Mouse (Mus musculus) cerebellum, adult 8-10 months (tissue): ENCODE measurements around the gene Lrrc75a.
"Not testable (repeated sequence)": the region's sequence is repeated elsewhere in the genome, so short reads cannot be mapped to it uniquely, and the experiment has no call there.

Experiments
- DNase-seq: peaks from one replicate; pipeline ENCODE4 v3.0.0; 2022

Gene Lrrc75a

DNA sequence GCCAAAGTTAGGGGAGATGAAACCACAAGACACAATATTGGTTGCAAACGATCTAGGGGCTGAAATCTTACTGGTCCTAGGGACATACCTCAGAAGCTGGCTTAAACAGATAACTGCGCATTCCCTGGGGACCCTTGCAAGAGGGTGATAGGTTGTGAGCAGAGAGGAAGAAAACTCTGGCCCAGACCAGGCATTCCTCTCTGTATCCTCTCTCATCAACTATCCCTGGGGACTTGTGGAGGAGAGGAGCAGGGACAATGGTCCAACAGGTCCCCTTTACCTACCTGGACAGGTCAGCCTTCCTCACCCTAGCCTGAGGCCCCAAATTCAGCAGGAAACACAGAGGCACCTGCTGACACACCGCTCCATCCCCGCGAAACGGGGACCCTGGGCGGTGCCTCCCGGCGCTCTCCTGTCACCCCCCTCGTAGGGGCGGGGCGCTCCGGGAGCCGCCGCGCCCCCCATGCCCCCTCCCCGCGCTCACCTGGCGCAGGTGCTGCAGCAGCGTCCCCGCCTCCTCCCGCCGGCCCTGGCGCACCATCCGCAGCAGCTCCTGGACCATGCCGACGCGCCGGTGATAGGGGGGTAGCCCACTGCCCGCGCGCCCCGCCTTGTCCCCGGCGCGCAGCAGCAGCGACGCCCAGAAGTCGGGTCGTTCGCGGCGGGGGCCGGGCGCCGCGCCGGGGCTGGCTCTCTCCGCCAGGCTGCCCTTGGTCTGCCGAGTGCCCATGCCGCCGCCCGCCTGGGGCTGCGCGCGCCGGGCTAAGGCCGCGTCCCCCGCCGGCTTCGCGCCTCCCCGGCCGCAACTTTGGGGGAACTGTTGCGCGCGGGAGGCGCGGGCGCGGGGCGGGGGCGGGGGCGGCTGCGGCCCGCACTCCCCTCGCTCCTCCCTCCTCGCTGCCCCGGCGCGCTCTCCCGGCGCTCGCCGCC lies at the start of gene Lrrc75a:
Gene Lrrc75a (minus strand): TSS at position 863 of the 930 bp plus-strand sequence.
- DNase-seq, result peak; percentile 32

DNA sequence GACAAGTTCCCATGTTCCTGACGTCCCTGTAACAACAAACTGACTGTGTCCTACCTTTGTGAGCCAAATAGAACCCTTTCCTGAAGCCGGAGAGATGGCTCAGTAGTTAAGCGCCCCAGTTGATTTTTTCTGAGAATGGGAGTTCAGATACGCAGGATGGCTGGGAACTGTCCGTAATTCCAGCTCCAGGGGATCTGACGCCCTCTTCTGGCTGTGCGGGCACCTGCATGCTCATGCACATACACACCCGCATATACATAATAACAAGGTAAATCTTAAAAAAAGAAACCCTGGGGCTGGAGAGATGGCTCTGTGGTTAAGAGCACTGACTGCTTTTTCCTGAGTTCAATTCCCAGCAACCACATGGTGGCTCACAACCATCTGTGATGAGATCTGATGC lies 46.8 kb upstream of the Lrrc75a start:
- DNase-seq, result no peak

DNA sequence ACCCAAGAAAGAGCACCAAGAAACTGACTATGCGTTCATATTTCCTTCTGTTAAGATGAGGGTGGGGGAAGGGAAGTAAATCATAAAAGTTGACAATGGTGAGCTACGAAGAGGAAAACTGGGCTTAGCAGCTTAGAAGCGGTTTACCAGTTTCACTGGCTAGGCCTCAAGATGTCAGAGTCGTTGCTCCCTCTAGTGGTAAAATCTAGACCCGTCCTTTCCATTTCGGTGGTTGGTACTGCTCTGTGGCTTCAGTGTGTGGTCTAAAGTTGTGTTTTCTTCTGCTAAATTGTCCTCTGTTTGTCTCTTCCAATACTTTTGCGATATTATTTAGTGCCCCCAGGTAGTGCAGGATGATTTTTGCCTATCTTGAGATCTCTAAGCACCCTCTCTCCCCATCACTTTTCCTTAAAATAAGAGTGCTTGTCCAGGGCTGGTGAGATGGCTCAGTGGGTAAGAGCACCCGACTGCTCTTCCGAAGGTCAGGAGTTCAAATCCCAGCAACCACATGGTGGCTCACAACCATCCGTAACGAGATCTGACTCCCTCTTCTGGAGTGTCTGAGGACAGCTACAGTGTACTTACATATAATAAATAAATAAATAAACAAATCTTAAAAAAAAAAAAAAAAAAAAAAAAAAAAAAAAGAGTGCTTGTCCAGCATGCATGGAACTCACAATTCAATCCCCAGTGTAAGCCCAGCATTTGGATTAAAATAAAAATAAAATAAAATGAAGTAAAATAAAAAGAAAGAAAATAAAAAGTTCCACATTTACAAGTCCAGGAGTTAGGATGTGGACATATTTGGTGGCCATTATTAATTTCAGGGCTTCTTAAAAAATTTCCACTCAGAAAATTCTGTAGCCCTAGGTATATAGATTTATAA lies 45.2 kb upstream of the Lrrc75a start:
- peak; percentile 21 for DNase-seq

DNA sequence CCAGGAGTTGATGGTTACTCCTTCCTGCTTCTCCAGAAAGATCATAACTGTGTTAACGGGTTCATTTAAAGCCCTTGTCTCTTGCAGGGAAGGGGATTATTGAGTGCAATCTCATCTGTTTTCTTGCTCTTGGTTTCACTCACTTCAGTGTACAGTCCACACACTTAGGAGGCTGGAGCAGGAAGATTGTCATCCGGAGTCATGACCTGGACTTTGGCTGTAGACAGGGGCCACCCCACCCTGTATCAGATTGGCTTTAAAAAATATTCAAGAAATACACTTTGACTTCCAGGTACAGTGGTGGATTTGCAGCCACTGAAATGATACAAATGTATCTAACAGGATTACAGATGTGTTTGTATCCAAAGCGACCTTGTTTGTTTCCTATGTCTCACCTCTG lies 43.3 kb upstream of the Lrrc75a start:
- no peak for DNase-seq

DNA sequence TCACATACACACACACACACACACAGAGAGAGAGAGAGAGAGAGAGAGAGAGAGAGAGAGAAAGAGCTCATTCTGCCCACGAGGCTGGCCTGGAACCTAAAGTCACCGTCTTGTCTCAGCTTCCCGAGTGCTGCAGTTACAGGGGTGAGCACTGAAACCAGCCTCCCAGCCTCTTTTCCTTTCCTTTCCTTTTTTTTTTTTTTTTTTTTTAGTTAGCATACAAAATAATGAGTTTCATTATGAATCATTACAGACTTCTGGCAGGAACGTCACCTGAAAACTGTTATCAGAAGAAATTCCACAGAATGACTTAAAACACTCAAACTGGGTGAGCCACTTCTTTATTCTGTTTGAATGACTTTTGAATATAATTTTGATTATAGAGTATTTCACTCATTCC lies 31.6 kb upstream of the Lrrc75a start:
- no peak for DNase-seq

DNA sequence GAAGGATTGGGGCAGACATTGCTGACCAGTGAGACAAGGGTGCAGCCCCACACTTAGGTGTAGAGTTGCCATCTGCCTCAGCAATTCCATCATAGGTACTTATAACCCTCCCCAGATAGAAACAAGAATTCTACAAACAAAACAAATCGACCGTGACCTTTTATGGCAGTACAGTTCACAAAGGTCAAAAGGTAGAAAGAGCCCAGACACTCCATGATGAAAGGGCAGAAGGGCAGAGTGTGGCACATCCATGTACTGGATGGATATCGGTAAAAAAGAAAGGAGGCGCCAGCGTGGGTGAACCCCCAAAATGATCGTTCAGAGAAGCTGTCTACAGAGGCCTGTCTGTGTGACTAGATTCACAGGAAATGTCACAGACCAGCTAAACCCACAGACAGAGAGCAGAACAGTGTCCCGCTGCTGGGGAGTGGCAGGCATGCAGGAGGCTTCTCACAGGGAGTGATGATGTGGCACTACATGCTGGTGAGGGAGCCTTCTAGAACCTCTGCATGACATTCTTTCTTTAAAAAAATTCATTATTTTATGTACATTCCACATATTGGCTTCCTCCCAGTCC lies 30.5 kb upstream of the Lrrc75a start:
- DNase-seq, result no peak

DNA sequence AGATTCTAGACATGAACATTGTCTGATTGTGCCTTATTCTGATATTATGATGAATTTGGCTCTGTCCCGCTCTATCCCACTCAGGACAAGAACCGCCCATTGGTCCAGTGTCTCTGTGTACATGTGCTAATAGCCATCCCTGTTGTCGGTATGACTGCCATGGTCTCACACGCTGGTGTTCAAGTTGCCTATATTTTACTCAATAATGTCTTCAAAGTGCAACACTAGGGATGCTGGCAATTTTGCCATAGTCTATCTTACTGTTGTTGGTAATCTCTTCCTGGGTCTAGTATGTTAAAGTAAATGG lies 27.9 kb upstream of the Lrrc75a start:
- no peak for DNase-seq

DNA sequence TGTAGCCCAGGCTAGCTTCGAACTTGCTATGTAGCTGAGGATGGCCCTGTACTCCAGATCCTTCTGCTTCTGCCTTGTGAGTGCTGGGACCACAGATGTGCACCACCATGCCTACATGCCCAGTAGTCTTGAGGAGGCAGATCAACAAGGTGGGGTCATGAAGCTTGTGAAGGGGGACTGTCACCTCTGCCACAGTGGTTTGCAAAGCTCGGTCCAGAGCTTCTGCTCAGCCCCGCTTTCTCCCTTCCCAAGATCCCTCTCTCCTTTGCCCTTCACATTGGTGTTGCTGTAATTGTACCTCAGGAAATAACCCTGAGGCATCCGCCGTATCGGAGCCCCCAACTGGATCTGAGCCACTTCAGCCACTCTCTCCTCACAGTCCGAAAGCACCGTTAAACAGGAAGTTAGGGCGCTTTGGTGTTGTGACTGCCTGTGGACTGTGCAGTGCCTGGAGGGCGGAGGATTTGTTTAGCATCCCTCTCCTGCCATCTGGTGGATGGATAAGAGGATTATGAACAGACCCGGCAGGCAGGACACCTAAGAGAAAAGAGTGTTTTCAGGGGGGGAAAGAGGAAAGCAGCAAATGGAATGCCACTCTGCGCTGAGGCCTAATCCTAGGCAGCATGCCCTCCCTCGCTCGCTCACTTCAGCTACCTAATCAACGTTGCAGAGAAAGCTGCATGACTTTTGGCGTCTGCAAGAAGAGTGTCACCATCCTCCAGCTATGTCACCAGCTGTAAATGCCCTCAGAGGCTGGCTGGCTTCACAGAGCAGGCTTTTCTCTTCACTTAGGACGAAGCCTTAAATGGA lies 27.4 kb upstream of the Lrrc75a start:
- DNase-seq, result peak; percentile 61

DNA sequence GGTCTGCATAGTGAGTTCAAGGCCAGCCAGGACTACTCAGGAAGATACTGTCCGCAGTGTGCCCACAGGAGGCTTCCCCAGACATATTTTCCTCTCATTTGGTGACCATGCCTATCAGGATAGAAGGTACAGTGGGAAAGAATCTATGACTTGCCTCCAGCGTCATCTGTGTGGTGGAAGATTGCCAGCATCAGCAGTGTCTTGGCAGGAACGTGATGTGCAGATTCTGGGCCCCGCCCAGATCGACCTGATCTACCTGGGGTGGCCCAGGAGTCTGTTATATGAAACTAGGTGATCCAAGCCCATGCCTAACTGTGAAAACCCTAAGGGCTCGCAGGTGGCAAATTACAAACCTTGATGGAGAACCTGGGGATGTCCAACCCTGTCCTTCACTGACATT lies 21.7 kb upstream of the Lrrc75a start:
- DNase-seq, result no peak

DNA sequence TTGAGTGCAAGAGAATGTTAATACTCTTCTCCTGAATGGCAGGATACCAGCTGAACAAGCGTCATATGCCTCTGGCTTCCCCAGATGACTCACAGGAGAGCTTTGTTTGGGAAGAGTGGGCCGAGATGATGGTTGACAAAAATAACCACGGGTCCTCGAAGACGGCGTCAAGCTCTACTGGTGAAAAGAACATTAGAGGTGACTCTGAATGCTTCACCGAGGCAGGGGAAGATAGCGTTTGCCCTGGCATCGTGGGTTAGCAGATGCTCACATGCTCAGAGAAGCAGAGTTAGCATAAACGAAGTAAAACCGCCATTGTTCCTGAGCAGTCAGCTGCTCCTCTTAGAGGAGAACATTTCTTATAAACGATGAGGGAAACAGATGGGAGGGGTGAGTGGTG lies 21.1 kb upstream of the Lrrc75a start:
- DNase-seq, result no peak

DNA sequence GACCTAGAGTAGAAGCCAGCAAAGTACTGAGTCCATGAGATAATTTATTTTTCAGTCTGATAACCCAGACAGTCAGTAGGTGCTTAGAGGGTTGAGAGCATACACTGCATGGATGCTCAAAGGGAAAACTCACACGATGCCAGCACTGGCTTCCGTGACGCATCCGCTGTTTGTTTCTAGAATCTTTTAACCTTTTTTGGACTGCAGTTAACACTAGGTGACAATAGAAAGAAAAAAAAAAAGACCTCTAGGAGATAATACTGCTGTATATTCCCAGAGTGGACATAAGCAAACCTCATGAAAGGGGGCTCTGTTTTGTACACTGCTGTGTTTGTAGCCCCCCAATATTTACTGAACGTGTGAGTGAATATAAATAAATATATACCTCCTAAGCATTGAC lies 20.7 kb upstream of the Lrrc75a start:
- no peak for DNase-seq

DNA sequence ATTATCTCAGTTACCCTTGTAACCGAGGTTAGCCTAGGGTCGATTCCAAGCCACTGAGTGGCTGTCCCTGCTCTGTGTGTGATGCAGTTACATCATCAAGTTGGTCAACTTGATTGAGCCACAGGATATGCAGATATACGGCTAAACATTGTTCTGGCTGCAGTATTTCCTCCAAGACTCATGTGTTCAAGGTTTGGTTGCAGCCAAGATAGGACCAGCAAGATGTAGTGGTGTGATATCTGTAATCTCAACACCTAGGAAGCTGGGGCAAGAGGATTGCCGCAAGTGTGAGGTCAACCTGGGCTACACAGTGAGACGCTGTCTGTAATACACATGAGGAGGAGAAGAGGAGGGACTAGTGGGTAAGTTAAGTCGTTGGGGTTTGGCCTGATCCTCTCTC lies 15.9 kb upstream of the Lrrc75a start:
- DNase-seq, result no peak

DNA sequence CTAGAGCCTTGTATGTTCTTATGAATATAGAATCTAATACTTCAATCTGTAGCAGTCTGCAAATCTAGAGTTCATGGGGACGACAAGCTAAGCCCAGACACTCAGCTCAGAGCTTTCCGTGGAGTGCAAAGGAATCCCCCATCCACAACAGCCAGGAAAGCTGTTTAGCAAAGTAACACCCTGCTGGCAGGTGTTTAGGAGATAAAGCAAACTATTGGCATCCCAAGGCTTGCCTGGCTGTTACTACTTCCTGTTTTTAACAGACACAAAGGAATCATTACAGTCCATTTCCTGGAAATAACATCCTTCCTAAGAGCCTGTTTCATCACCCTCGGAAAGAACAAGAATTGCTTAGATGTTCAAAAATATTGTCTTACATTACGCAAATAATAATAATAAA lies 12.6 kb upstream of the Lrrc75a start:
- DNase-seq, result no peak

DNA sequence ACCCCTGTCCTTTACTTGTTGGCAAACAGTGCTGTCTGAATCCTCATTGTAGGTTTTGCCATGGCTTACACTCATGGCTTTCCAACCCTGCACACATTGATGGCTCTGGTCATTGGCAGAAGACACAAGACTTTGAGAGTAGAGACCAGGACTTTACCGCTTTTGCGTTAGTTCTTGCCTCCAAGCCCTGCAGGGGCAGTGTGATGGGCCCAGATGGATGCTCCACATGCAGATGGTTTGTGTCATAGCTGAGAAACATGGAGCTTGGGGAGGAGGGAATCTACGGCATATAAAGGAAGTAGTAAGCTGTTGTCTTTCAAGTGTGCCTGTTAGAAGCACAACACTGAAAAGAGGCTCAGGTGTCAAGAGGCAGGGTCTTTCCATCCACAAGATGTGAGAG lies 3.8 kb upstream of the Lrrc75a start:
- no peak for DNase-seq

DNA sequence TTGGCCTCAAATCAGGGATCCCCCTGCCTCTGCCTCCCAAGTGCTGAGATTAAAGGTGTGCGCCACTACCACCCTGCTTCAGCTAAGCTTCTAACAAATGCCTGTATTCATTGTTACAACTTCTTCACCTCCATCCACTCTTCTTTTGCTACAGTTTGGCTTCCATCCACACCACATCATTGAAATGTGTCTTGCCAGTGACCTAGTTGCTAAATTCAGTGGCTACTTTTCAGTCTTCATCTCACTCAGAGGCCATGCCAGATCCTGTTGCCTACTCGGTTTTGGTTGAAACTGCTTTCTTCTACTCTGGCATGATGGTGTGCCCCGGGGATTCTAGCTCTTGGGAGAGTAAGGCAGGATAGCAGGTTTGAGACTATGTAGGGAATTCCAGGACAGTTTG lies 3.2 kb upstream of the Lrrc75a start:
- DNase-seq, result no peak

DNA sequence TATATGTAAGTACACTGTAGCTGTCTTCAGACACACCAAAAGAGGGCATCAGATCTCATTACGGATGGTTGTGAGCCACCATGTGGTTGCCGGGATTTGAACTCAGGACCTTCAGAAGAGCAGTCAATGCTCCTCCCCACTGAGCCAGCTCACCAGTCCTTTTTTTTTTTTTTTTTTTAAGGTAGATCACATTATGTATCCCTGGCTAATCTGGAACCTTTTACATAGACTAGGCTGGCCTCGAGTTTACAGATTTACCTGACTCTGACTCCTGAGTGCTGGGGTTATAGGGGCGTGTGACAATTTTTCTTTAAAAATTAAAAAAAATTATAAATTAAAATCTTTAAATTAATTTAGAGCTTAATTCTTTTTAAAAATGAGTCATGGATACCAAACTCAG lies 1.5 kb upstream of the Lrrc75a start:
- not testable (repeated sequence) for DNase-seq

DNA sequence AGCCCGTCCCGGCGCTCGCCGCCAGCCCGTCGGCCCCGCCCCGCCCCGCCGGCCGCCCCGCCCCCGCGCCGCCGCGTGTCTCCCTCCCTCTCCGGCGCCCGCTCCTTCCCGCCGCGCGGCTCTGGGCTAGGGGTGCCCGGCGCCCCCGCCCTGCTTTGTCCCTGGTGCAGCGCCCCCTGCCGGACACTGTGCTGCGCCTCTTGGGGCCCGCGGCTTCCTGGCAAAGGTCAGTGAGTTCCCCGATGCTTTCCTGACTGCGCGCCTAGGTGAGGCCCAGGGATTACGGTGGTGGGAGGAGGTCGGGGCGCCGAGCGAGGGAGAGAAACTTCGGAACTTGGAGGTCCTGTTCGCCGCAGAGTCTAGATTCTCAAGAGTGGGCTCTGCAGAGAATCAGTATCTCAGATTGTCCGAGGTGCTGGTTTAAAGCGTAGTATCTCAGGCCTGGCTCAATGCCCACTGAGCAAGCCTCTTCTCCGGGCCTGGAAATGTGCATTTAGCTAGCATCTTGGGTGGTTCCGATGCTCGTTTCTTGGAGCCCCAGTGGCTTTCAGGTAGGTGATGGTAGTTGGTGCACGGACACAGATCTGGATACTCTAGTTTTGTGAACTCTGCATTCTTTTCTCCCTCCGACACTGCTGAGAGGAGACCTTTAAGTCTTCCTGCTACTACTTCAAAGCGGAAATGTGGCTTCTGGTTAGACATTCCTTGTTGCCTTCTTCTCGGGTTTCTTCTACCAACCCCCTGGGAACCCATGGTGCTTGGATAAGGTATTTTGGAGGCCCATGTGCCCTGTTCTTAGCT lies 468 bp upstream of the Lrrc75a start, which contains the start of gene Mmgt2:
Gene Mmgt2 (plus strand): TSS at position 74 of the 801 bp plus-strand sequence.
- DNase-seq, result peak; percentile 85

DNA sequence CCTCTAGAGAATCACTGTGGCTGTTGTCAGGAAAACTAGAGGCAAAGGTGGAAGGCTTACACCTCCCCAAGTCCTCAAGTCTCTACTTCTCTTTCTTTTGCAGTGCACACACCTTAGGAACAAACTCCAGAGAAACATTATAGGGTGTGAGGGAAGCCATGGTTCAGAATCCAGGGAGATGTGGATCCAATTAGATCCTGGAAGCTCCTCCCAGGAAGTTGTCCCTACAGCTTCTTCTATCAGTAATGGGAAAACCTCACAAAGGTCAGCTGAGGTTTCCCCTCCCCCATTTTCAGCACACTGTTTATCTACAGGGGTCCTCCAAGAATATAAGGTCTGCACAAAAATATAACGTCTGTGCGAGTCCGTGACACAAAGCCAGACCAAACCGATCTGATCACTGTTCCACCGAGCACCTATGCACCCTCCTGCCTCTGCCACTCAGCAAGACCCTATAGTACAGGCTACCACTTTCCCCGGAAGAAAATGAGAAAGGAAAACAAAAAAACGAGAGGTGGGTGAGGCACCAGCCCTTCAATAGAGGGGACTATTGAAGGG lies 1.3 kb downstream of the Lrrc75a start:
- no peak for DNase-seq

DNA sequence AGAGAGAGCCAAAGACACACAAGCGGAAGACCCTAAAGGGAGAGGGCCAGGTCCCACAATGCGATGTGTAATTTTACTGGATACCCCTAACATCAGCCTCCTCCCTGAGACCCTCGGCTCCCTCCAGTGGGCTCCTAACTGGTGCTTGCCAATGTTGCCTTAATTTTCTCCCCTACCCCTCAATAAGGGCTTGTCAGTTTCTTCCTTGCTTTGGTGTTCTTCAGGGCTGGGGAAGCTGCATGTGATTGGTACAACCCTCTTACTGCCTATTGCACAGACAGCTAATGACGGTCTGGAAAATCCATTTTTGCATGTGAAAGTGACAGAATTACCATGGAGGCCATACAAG lies 1.9 kb downstream of the Lrrc75a start:
- no peak for DNase-seq

DNA sequence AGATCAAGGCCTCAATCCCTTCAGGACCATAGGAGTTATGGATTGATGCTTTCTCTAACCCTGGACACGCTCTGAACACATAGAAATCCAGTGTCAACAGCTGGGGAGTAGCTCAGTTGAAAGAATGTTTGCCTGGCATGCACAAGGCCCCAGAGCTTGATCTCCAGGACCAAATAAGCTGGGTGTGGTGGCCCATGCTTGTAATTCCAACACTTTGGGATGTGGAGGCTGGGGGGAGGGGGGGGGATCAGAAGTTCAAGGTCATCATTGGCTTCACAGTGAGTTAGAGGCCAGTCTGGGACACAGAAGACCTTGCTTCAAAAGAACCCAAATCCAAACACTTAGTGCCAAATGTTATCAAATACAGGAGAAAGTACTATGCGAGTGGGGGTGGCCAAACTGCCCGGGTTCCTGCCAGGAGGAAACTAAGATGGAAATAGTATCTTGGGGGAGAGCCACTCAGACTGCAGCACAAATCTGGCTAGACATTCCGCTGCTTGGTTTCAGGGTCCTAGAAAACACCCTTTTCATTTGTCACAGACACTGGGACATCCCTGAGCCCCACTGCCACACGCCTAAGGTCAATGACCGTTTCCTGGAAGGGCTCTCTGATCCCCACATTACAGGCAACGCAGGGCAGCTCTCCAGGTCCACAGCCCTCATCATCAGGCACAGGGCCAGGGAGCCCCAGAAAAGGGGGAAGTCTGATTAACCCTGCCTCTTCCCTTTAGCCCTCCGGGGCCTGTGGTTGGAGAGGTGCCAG lies 2.4 kb downstream of the Lrrc75a start:
- no peak for DNase-seq

DNA sequence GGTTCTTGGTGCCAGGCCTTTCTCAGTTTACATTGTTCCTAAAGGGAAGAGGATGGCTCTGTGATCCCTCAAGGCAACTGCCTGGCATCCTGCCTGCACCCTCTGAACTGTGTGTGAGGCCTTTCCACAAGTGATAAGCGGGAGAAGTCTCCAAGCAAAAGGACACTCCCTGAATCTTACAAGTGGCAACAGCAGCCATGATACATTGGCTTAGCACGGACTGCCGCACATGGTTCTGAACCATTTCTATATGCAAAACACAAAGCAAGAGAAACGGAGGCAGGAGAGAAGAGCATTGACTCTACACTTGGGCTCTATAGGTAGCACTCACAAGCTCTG lies 3.0 kb downstream of the Lrrc75a start:
- no peak for DNase-seq
